Mouse (Mus musculus) telencephalon, adult 2 months (tissue): Measurements from ENCODE around the gene Arhgap30.

Experiments
- DNase-seq: peaks from one replicate; pipeline ENCODE4 v3.0.0-alpha.2; 2011; ENCODE audit warnings: low read depth, low spot score

Gene Arhgap30

GRCm38 (mm10) chr1:171435288-171435814 lies 46.6 kb downstream of the Arhgap30 start:
- DNase-seq, result no peak

- DNase-seq, result no peak
Measured at GRCm38 (mm10) chr1:171435974-171436373, 47.2 kb downstream of the Arhgap30 start.

DNA sequence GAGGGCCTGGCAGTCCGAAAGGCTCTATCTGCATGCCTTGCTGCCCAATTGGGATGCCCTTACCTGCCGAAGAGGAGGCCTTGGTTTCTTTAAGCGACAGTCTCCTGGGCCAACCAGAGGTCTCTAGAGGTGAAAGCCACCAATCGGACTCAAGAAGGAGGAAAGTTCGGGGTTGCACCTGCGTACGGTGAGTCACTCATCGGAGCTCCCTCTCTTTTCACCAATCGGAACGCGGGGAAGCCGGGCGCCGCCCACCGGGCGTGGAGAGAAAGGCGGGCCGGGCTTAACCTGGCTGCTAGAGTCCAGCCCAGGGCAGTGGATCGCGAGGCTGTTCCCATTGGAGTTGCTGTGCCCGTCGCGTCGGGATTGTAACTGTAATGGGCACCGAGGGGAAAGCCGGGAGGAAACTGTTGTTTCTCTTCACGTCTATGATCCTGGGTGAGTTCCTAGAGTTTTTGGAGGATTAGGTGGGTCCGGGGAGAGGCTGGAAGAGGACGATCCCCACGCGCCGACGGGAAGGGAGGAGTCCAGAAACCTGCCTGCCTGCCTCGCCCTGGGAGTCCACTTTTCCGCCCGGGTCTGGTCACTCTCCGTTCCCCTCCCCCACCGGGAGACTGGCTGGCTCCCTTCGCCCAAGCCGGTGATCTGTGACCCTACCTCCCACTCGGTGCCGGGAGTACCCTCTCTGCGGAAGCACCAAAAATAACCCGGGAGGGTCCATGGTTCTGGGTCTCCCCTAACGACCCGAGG lies 48.7 kb downstream of the Arhgap30 start, which contains the start of gene F11r:
Gene F11r (plus strand): TSS at position 272 of the 750 bp plus-strand sequence.
- DNase-seq, result peak; percentile 16

- no peak for DNase-seq
Measured at GRCm38 (mm10) chr1:171438014-171438670, 49.4 kb downstream of the Arhgap30 start.

GRCm38 (mm10) chr1:171439072-171439471 lies 50.3 kb downstream of the Arhgap30 start:
- no peak for DNase-seq

- DNase-seq, result peak; percentile 16
Measured at GRCm38 (mm10) chr1:171440025-171440725, 51.4 kb downstream of the Arhgap30 start.

GRCm38 (mm10) chr1:171441466-171442412 lies 53.0 kb downstream of the Arhgap30 start:
- no peak for DNase-seq

DNA sequence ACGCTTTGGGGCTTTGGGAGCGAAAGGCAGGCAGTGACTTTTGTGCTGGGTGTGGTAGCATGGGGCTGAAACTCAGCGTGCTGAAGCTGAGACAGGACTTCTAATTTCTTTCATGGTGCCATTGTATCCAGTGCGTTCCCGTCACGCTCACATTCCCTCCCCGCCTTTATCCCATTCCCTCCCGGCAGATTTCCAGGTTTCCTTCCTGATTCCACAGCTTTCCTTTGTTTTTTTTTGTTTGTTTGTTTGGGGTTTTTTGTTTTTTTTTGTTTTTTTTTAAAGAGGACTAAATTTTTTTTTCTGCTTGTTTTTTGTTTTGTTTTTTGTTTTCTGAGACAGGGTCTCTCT lies 53.6 kb downstream of the Arhgap30 start:
- no peak for DNase-seq

- no peak for DNase-seq
Measured at GRCm38 (mm10) chr1:171445050-171445449, 56.3 kb downstream of the Arhgap30 start.

DNA sequence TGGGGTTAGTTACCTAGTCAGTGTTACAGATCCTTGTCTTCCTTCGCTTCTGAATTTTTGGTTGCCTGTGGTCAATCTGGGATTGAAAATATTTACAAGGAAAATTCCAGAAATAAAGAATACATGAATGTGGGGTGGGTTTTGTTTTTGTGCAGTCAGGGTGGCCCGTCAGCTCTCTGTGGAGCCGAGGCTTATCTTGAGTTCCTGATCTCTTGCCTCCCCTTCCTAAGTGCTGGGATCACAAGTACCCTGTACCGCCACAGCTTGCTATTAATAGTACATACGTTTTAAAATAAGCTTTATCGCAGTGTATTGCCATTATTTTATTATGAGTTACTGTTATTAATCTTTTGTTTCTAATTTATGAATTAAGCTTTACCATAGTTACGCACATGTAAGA lies 58.1 kb downstream of the Arhgap30 start:
- DNase-seq, result no peak

DNA sequence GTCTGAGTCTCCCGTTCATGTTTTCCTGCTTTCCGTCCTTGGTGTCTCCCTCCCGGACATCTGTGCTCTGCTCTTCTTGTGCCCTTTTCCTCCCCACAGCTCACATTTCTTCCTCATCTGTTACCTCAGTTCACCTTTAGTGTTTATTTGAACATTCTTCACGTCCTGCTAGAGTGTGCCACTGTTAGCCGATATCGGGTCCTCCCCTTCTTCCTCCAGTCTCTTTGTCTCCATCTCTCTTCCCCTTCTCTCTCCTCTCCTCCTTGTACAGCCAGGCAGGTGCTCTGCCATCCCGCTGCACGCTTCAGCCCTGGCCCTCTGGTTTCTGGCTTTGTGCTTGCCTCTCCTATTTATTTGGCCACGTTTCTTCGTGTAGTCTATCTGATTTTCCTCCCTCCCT lies 58.9 kb downstream of the Arhgap30 start:
- no peak for DNase-seq

DNA sequence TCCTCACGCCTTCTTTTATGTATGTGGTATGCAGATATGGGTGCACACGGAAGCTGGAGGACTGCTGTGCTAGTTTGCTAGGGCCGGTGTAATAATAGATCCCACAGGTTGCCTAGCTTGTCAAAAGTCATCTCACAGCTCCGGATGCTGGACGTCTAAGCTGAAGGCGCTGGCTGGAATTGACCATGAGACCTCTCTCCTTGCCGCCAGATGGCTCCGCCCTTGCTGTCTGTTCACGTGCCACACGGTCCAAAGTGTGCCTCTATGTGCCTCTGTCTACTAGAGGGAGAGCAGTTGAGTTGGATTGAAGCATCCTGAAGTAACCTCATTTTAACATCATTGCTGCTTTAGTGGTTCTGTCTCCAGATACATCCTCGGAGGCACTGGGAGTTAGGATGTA lies 61.3 kb downstream of the Arhgap30 start:
- DNase-seq, result no peak

DNA sequence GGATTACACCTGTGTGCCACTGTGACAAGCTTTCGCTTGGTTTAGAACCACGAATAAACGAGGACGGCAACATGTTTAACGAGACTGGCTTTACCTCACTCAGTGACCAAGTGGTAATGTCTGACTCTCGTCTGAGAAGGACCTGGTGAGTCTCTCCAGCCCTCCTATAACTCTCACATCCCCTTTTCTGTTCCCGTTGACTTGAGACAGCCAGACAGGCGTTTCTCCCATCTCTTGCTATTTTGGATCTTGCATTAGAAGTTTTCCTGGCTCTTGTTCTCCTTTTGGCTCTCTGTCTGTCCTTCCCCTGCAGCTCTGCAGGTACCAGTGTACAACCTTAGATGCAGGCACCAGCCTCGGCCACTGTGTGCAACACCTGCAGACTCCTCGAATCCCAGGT lies 62.2 kb downstream of the Arhgap30 start:
- DNase-seq, result peak; percentile 33

DNA sequence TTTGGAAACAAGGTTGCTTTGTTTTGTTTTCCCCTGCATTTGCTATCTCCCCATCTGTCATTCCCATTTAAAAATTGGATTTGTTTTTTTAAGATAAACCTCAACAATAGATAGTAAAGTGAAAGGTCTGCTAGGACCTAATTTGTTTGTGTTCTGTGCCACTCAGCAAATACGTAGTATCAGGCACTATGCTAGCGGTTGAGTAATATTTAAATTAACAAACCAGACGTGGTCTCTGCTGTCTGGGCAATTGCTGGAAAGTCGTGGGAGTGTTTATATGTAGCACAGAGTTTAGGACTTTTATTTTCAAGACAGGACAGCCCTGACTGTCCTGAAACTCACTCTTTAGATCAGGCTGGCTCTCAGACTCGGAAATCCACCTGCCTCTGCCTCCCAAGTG lies 63.8 kb downstream of the Arhgap30 start:
- no peak for DNase-seq

DNA sequence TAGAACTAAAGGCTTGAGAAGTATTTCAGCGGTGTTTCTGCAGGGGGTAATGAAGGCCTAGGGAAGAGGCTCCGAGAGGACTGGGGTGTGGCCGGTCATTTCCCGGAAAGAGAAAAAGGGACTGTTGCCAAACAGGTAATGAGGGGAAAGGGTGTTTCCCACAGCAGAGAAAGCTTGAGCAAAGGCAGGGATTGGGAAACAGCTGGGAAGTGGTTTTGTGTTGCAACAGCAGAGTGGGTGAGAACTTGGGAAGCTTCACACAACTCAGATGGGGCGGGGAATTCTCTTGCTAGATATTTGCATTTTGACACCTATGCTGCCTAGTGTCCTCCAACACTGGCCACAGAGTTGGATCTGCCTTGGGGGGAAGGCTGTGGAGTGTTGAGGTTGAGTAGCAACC lies 64.2 kb downstream of the Arhgap30 start:
- DNase-seq, result no peak

DNA sequence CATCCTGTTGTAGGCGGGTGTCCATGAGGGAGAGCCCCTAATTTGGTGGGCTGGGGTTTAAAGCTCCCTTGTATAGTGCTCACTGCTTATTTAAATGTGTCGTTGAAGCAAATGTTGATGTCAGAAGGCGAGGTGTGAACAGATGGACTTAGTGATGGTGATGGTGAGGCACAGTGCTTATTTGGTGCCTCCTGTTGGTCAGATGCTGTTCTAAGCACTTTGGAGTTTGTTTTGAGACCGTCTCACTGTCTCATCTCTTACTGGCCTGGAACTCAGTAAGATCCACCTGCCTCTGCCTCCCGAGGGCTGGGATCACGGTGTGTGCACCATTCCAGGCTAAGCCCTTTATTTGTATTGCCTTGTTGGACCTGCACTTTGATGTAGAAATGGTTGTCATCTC lies 66.2 kb downstream of the Arhgap30 start:
- no peak for DNase-seq

DNA sequence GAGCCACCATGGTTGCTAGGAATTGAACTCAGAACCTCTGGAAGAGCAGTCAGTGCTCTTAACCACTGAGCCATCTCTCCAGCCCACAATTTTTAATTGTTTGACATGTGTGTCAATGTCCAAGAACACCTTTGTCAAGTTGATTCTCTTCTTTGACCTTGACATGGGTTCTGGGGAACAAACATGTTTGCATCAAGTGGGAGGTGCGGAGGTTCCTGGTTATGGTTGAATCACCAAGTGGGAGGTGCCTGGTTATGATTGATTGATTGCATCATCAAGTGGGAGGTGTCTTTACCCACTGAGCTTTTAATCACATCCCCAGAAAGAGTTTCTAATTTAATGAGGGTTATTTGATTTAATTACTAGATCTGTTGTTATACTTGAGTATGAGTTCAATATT lies 68.8 kb downstream of the Arhgap30 start:
- no peak for DNase-seq

- no peak for DNase-seq
Measured at GRCm38 (mm10) chr1:171459791-171460190, 71.0 kb downstream of the Arhgap30 start.
